Mouse (Mus musculus) mouse trophoblast stem cell (cell line): Measurements from ENCODE around the gene Dnajb3.
"Not testable (repeated sequence)": the region's sequence is repeated elsewhere in the genome, so short reads cannot be mapped to it uniquely, and the experiment has no call there.

Experiments
- in situ Hi-C, 2 experiments: fragments of 300-500 bp; cut with MseI, MboI; formaldehyde crosslinking; loops; 2 replicates in 1 of 2; 3 replicates in 1 of 2; pipeline ENCODE4 v1.15.1; 2025

The Dnajb3 gene

DNA sequence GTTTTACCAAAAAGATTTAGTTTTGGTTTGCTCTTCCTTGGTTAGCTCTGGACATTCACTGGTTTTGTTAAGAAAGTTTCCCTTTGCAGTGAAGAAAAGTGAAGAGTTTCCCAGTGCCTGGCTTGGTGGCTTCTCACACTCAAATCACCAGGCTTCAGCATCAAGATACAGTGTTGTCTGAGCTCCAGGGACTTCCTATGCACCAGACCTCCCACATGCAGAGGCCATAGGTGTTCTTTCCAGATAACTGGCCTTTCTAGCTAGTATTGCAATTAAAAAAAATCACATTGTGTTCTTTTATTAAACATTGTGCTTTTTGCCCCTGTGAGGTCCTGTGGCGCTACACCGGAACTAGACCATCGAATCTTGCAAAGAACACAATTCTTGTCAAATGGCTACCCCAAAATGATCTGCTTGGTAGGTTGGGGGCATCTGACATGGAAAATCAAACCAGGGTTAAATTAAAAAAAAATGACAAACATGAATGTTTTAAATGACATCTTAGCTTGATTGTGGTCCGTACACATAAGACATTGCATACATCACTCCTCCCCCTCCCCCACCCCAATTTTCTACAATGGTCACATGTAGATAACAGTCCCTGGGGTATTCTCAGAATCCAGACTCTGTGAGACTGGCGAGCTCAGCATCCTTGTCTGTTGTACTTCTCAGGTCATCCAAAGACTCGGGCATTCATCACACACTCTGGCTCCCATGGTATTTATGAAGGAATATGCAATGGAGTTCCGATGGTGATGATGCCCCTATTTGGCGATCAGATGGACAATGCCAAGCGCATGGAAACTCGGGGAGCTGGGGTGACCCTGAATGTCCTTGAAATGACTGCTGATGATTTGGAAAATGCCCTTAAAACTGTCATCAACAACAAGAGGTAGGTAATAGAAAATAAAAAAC is 10.1 kb upstream of the Dnajb3 start:
- in situ Hi-C loops = no loop called here

DNA sequence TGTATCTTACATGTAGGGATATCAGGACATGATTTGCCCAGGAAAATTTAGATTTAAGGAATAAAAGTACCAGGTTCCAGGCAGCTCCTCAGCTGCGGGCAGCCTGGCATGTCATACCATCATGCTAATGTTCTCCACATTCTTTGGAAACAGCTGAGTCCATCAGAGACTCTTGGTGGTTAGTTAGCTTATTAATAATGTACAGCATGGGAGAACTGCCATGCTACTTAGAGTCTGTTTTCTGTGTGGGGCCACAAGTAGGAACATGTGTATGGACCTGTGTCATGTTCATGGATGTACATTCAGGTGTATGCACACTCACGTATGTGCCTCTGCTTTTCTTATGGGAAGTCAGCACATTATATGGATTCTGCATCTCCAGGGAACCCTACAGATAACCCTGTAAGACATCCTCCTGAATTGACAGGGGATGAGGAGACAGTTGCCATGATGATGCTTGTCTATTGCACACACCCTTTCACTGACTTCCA is 8.9 kb upstream of the Dnajb3 start:
- in situ Hi-C loops = no loop called here

DNA sequence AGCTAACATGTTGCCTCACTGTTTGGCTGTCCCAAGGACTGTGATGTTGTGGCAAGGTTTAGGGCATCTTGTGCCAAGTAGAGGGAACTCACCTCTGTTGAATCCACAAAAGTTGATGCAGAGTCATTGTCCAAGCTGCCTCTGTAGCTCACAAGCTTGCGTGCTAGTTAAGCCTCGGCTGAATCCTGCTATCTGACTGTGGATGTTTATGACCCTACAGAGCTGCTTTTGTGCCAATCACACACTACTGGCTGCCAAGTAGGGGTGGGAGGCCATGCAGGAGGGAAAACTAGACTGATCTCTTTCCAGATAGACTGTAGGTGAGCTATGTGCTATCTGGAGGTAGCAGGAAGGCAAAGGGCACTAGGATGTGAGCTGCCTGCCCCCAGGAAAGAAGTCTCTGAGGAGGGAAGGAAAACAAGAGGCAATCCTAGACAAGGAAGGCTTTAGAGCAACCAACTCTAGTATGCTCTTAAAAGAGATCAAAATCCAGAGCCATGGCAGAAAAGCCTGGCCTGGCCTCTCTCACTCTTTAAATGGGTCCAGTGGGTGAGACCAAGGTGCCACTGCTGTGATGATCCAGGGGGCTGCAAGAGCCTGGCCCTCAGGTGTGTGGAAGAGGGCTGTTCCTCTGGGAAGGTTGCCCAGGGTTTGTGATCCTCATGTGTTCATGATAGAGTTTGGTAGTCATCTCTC is 8.3 kb upstream of the Dnajb3 start:
- in situ Hi-C loops = no loop called here

DNA sequence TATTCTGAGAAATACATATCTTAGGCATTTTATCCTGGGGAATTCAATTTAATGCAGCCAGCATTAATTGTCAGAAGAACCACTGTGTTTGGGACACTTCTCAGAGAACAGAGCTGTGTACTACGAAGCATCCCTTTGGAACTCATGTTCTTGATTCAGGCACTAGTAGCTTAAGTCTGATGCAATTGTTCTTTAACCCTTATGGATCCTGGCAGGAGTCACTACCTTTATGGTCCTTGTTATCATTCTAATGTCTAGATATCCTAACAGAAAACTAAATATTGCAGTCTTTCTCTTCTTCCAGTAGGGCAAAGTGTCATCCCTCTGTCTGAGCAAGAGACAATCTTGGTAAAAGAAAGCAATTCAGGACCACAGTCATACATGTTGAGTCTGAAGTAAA is 7.5 kb upstream of the Dnajb3 start:
- in situ Hi-C loops = no loop called here

DNA sequence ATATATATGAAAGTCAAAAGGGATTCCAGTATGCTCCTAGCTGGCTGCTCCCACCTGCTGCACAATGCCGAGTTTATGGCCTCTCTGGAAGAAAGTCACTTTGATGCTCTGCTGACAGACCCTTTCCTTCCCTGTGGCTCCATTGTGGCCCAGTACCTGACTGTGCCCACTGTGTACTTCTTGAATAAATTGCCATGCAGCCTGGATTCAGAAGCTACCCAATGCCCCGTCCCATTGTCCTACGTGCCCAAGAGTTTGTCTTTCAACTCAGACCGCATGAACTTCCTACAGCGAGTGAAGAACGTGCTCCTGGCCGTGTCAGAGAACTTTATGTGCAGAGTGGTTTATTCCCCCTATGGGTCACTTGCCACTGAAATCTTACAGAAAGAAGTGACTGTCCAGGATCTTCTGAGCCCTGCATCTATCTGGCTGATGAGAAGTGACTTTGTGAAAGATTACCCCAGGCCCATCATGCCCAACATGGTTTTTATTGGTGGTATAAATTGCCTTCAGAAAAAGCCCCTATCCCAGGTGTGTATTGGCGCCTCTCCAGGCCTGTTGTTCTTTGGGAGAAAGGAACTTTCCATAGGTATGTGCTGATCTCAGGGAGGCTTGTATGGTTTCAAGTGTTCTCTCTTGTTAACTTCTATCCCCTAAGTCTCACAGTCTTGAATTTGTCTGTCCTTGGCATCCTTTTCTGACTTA is 6.9 kb upstream of the Dnajb3 start:
- in situ Hi-C loops = no loop called here

DNA sequence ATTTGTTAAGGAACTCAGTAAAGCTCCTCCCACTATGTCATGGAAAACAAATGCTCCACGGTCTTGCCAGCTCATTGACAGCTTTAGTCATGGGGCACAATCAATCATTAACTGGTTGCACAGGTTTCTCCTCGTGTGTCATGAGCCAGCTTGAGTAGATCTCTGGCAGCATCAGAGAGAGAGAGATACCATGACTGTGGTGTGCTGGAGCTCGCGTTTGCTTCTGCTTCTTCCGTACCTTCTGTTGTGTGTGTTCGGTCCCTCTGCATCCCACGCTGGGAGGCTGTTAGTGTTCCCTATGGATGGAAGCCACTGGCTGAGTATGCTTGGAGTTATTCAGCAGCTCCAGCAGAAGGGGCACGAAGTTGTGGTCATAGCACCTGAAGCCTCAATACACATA is 6.2 kb upstream of the Dnajb3 start, which contains the start of gene Ugt1a1:
Gene Ugt1a1, plus strand, starts transcription at position 148 of the 400 bp plus-strand sequence.
- in situ Hi-C loops = no loop called here

DNA sequence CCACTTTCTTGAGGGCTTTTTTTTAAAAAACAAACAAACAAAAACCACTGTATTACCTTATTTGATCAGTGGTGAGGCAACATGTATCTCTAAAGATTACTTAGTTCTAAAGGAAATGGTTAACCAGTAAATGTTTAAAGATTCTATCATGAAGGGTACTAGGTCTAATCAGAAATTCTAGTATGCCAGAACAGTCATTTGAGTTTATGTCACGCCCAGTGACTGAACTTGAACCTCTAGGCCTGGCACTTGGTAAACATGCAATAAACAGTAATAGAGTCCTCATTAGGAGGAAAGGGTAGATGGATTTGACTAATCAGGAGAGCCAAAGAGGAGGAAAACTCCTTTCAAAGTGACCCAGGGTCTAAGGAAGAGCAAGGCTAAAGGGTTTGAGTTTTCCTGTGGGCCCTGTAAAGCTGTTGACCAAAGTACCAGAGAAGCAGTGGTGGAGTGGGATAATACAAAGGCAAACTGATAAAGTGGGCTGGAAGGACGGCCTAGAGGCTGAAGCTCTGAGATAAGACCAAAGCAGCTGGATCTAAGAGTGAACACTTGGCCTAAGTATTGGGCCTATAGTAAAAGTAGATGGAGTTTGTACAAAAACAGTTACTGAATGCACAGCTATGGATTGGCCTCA is 1.4 kb upstream of the Dnajb3 start:
- in situ Hi-C loops = no loop called here

DNA sequence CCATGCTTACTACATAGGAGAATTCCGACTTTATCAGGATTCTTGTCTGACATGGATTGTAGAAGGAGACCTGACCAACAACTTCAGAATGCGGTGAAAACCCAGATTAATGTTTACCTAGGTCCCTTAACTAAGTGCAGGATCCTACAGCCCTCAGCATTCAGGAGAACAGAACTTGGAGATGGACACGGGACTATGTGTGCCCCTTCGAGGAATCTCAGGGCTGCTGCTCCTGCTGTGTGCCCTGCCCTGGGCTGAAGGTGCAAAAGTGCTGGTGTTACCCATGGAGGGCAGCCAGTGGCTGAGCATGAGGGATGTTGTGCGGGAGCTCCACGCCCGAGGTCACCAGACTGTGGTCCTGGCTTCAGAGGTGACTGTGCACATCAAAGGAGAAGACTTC is 5.1 kb downstream of the Dnajb3 start, which contains the start of gene Ugt1a2:
Gene Ugt1a2, plus strand, starts transcription at position 146 of the 400 bp plus-strand sequence.
- in situ Hi-C loops = no loop called here

DNA sequence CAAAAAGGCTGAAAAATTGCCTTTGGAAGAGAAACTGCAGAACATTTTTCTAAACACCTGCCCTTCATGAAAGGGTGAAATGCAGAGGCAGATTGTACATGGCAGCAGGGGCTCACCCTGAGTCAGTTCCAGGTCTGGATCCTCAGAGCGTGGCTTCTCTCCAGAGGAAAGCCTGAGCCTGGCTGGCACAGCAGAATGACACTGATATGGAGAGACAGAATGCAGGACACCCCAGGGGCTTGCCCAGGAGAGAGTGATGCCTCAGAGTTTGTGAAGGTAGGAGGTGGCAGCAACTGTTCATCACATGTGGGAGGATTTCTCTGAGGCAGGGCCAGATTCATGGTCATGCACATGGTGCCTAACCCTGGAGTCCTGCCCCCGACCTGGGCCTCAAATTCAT is 5.6 kb downstream of the Dnajb3 start:
- in situ Hi-C loops = loop anchor here (25.0 kb wide), 2 partner anchors 212 to 663 kb away; partner anchors contain the start of gene Spp2 (in 1 of the 2)

DNA sequence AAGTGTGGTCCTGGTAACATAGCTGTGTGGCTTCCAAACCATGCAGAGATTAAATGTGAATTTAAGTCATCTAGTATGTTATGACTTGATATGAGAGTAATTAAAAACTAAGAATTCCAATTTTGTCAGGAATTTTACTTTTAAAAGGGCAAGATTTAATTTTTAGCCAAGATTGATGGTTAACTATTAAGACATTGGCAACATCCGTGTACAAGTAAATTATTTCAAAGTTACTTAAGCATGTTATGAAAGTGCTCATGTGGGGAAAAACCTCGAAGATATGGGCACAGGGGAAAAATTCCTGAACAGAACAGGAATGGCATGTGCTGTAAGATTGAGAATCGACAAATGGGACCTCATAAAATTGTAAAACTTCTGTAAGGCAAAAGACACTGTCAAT is 8.1 kb downstream of the Dnajb3 start:
- in situ Hi-C loops = loop anchor here (25.0 kb wide), 2 partner anchors 215 to 660 kb away; partner anchors contain the start of gene Spp2 (in 1 of the 2)

DNA sequence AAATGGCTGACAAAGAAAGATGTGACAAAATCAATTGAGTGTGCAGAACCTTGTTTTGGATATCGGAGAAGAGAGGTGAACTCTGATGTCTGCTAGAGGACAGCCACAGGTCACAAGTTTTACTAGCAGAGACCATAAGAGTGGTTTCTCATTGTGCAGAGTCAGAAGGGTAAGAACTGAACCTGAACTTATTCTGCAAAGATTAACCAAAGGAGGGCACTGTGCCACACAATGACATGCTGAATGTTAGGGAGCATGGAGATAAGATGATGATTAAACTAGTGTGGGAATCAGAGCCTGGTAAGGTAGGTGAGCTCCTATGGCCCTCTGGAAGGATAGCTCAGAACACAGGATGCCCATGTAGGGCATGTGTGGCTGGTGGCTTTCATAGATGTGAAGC is 9.9 kb downstream of the Dnajb3 start:
- in situ Hi-C loops = loop anchor here (25.0 kb wide), 2 partner anchors 217 to 658 kb away; partner anchors contain the start of gene Spp2 (in 1 of the 2)

DNA sequence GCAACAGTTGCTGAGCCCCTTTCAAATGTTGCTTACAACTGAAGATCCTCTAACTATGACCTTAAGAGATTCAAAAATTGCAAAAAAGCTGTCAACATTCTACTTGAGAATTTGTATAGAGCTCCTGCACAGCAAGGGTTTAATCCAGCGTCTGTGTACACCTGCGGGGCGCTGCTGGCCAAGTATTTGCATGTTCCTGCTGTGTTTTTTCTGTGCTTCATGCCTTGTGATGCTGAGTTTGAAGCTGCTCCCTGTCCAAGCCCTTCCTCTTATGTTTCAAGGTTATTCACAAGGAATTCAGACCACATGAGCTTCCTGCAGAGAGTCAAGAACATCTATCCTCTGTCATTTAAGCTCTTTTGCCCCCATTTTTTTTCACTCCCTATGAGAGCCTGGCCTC is 13.4 kb downstream of the Dnajb3 start:
- in situ Hi-C loops = loop anchor here (25.0 kb wide), 2 partner anchors 220 to 655 kb away; partner anchors contain the start of gene Spp2 (in 1 of the 2)

DNA sequence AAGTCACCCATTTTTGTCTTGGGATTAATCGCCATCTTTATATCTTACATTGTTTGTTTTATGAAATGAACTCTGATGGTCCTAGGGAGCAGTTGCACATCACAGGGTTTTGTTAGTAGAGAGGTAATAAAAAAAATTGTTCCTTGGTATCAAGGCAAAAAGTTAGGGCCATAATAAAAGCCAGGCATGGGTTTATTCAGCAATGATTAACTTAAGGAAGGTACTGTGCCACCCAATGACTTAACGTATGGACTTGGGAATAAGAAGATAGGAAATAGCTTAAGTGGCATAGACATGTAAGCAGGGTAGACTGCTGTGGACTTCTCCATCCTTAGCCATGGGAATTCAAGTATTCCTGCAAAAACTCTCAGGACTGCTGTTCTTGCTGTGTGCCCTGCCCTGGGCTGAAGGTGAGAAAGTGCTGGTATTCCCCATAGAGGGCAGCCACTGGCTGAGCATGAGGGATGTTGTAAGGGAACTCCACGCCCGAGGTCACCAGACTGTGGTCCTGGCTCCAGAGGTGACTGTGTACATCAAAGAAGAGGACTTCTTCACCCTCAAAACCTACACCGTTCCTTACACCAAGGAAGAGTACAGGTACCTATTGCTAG is 19.2 kb downstream of the Dnajb3 start:
- in situ Hi-C loops = loop anchor here (25.0 kb wide), 2 partner anchors 226 to 649 kb away; partner anchors contain the start of gene Spp2 (in 1 of the 2)

DNA sequence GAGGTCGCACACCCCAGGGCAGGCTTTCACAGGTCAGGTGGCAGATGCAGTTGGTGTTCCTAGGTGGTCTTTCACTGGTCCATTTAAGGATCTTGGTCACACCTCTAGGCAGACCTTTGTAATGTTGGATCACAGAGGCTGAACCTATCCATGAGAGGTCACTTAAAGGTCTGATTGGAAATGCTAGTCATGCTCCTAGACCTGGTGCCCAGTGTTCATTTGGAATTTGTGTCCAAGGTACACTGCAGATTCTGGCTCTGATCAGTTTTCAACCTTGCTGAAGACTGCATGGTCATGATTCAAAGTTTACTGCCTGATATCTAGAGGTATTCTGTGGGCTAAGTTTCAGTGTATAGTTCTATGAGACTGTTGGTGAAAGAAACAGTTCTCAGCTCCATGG is 25.9 kb downstream of the Dnajb3 start:
- in situ Hi-C loops = loop anchor here (25.0 kb wide), 2 partner anchors 233 to 642 kb away; partner anchors contain the start of gene Spp2 (in 1 of the 2)

DNA sequence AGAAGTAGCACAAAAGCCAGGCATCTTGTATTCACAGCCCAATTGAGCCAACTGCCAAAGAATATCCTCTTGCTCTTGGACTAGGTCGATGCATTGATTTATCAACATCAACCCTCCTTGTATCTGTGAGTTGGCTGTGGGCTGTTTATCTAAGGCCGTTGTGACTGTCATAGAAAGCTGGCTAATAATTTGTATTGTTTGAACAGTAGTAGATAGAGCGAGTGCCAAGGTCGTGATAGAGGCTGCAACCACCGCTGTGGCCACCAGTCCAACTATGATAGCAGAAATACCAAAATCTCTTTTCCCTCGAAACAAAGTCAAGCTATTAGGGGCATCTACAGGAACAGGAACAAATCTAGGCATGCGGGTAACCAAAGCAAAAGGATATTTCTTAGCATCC is 33.4 kb downstream of the Dnajb3 start:
- in situ Hi-C loops = not testable (repeated sequence)

DNA sequence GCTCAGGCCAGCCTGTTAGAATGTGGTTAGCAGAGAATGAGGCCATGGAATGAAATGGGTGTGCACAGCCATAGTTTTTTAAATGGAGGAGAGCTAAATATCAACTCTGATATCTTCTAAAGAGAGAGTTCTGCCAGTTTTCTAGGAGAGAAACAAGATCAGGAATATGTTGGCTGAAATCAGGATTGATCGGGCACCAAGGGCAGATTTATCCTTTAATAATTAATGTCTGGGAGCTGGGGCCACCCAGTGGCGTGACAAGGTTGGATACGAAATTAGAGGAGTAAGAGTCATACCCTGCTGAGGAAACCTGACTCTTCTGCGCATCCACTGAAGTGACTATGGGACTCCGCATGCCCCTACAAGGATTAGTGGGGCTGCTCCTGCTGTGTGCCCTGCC is 39.9 kb downstream of the Dnajb3 start, which contains the start of gene Ugt1a5:
Gene Ugt1a5, plus strand, starts transcription at position 302 of the 400 bp plus-strand sequence.
- in situ Hi-C loops = no loop called here

DNA sequence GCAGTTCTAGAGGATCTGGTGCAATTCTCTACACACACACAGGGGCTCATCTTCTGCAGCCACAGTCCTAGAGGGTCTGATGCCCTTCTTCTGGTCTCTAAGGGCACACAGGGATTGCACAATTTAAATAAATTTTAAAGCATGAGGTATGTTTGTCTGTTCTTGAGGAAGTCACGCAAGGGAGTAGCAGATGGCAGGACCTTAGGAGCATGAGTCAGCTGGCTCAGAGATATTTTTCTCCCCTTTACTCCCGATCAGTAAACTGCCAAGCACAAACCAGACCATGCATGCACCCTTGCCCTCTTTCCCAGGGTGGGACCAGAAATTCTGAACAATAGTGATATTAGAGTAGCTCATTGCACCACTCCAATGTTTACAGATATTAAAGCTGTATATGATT is 47.2 kb downstream of the Dnajb3 start:
- in situ Hi-C loops = no loop called here
